Mouse (Mus musculus) CH12.LX (cell line): ENCODE measurements around the gene Pald1.

Experiments used
- BHLHE40 ChIP-seq: IDR thresholded peaks from 2 replicates; pipeline ENCODE4 v1.6.1; 2011; ENCODE audit warnings: mild to moderate bottlenecking, low read depth, low read length, improper control_type of control experiment
- CHD2 ChIP-seq: IDR thresholded peaks from 2 replicates; pipeline ENCODE4 v1.6.1; 2011; ENCODE audit warnings: low read length, improper control_type of control experiment
- CTCF ChIP-seq, 2 experiments: IDR thresholded peaks in 1 of 2; conservative IDR thresholded peaks in 1 of 2; 2 replicates each; pipeline ENCODE4 v1.5.1; 2011 to 2012; ENCODE audit warnings: low read depth in 2 of 2, low read length in 2 of 2, improper control_type of control experiment in 1 of 2, inconsistent platforms in 1 of 2, mild to moderate bottlenecking in 1 of 2, moderate library complexity in 1 of 2
- ETS1 ChIP-seq: conservative IDR thresholded peaks from 2 replicates; pipeline ENCODE4 v1.6.1; 2012; ENCODE audit warnings: low read depth, mild to moderate bottlenecking, inconsistent platforms, low read length, improper control_type of control experiment, moderate library complexity
- MAFK ChIP-seq: IDR thresholded peaks from 2 replicates; pipeline ENCODE4 v1.6.1; 2011; ENCODE audit warnings: low read length, improper control_type of control experiment; ENCODE audit not compliant: insufficient replicate concordance
- MAX ChIP-seq: IDR thresholded peaks from 2 replicates; pipeline ENCODE4 v1.6.1; 2011; ENCODE audit warnings: low read length, improper control_type of control experiment
- POLR2A ChIP-seq: IDR thresholded peaks from 2 replicates; pipeline ENCODE4 v1.6.1; 2011; ENCODE audit warnings: low read depth, mild to moderate bottlenecking, improper control_type of control experiment, low read length
- RCOR1 ChIP-seq: conservative IDR thresholded peaks from 2 replicates; pipeline ENCODE4 v1.6.1; 2012; ENCODE audit warnings: low read depth, mild to moderate bottlenecking, inconsistent platforms, low read length, improper control_type of control experiment
- SIN3A ChIP-seq: IDR thresholded peaks from 2 replicates; pipeline ENCODE4 v1.6.1; 2012; ENCODE audit warnings: low read length, improper control_type of control experiment, inconsistent platforms

DNA sequence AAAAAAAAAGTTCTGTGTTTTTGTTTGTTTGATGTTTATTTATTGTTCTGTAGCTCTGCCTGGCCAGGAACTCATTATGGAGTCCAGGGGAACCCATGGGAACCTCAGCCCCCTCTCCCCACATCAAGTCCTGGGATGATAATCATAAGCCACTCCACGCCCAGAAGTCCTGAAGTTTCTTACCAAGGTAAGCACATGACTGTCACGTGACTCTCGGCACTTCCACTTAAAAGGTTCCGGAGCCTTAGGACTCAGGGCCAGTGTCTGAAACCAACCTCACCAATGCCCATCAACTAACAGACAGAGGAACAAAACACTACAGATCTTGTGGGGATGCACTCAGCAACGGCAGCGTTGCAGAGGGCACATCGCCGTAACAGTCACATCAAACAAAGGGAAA, 23.9 kb downstream of the Pald1 start:
- TF ChIP-seq ETS1: no peak
- TF ChIP-seq POLR2A: no peak
- no peak for TF ChIP-seq RCOR1
- no peak for TF ChIP-seq CTCF (conservative IDR thresholded peaks at IDR 0.05 in 1 of 2, IDR thresholded peaks at IDR 0.05 in 1 of 2; ENCODE audit: low read depth in 2 of 2, low read length in 2 of 2)
- TF ChIP-seq MAX: no peak
- TF ChIP-seq CHD2: no peak
- TF ChIP-seq SIN3A: no peak
- no peak for TF ChIP-seq MAFK
- no peak for TF ChIP-seq BHLHE40
